Mouse (Mus musculus) forebrain, postnatal 0 days (tissue): ENCODE measurements around the gene Maip1. TPM values are rescaled to one million over a fixed set of nuclear protein-coding genes. Genes with fewer than 3 reads are reported as not detected.
A peak's percentile ranks its signal among the peaks of the same experiment; 100 is the strongest.

Source experiments
- ATAC-seq: fragments of 200-750 bp; cut with Nextera tagmentation; 2 replicates; pipeline ENCODE4 v1.8.0; 2017; ENCODE audit warnings: mild to moderate bottlenecking, moderate library complexity
- DNase-seq: peaks from one replicate; pipeline ENCODE4 v3.0.0-alpha.2; 2015
- H3K27ac ChIP-seq: fragments of 300-500 bp; sonication (generic); 2 replicates; pipeline ENCODE4 v1.5.1; 2014; ENCODE audit warnings: low read depth, mild to moderate bottlenecking, antibody characterized with exemption, low read length, moderate library complexity, mixed read lengths
- H3K27me3 ChIP-seq: fragments of 300-500 bp; sonication (generic); 2 replicates; pipeline ENCODE4 v1.6.1; 2014; ENCODE audit warnings: mild to moderate bottlenecking, low read length, mixed read lengths; ENCODE audit not compliant: insufficient read depth
- H3K36me3 ChIP-seq: fragments of 300-500 bp; sonication (generic); 2 replicates; pipeline ENCODE4 v1.6.1; 2014; ENCODE audit warnings: mild to moderate bottlenecking, moderate library complexity; ENCODE audit not compliant: insufficient read depth
- H3K4me1 ChIP-seq: fragments of 300-500 bp; sonication (generic); 2 replicates; pipeline ENCODE4 v1.6.1; 2014; ENCODE audit warnings: antibody characterized with exemption; ENCODE audit not compliant: insufficient read depth
- H3K4me2 ChIP-seq: fragments of 300-500 bp; sonication (generic); 2 replicates; pipeline ENCODE4 v1.6.1; 2014; ENCODE audit warnings: low read depth, mild to moderate bottlenecking, moderate library complexity
- H3K4me3 ChIP-seq: fragments of 300-500 bp; sonication (generic); 2 replicates; pipeline ENCODE4 v1.5.1; 2014; ENCODE audit warnings: low read depth, low read length, mixed read lengths
- H3K9ac ChIP-seq: fragments of 300-500 bp; sonication (generic); 2 replicates; pipeline ENCODE4 v1.6.1; 2014; ENCODE audit warnings: mild to moderate bottlenecking
- H3K9me3 ChIP-seq: fragments of 300-500 bp; sonication (generic); 2 replicates; pipeline ENCODE4 v1.6.1; 2016; ENCODE audit warnings: low read length
- CTCF ChIP-seq: sonication (generic); IDR thresholded peaks from 2 replicates; pipeline ENCODE4 v1.5.1; 2016; ENCODE audit warnings: antibody characterized with exemption, control low read depth, low read depth
- WGBS: fragments of 180-500 bp; shearing (Covaris S2); extraction: QIAGEN DNeasy Blood & Tissue Kit; methylation state at CpG from one replicate; pipeline ENCODE4 v1.1.7; 2014; 5-methylcytosine and 5-hydroxymethylcytosine counted together
- polyA plus RNA-seq: library from polyadenylated mRNA; unstranded; fragments of >200 nt; fragmentation: Nextera tagmentation; extraction: Ambion mirVana; gene quantifications from 2 replicates; pipeline ENCODE4 v1.2.1, GENCODE M21; 2015
- total RNA-seq: library from RNA; depleted of rRNA; stranded (reverse); fragments of >200 nt; gene quantifications from 2 replicates; pipeline ENCODE4 v1.2.3, GENCODE M21; 2014

Gene Maip1
- total and polyA plus RNA-seq, 2 experiments from 2014 or later, result 14.4 to 19.9 TPM

GRCm38 (mm10) chr1:57394051-57394450, 12.1 kb upstream of the Maip1 start:
- ATAC-seq (no peak), DNase-seq (peak; percentile 82)
- H3K4me3 ChIP-seq, result no peak overlapping the region
- H3K27me3 ChIP-seq, result no peaks in the 10 kb centered on the region
- H3K9ac ChIP-seq, result no peak overlapping the region
- 55% methylated on average over 3 of the region's 3 CpGs for WGBS
- no peaks in the 10 kb centered on the region; the same call in 1 of the 2 replicates for H3K4me1 ChIP-seq
- peaks cover 9% of the 10 kb centered on the region for H3K36me3 ChIP-seq
- H3K27ac ChIP-seq, result no peak overlapping the region
- H3K9me3 ChIP-seq, result no peaks in the 10 kb centered on the region
- H3K4me2 ChIP-seq, result no peak overlapping the region
- TF ChIP-seq CTCF, result peak; percentile 85

DNA sequence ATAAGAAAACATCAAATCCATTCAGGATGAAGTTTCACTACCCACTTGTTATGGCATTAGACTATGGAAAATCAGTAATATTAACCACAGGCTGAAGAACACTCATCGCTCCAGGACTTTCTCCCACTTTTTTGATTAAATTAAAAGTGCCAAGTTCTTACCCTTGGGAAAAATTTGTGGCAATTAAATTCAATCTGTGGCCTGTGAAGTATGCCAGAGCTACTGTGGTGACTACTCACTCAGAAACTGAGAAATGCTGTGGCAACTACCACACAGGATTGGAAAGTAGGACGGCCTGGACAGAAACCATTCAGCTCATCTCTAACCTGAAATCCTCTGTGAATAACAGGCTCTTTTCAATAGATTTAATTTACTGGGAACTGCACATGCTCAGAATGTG, 5.8 kb upstream of the Maip1 start:
- Histone ChIP-seq H3K9ac (no peak overlapping the region), H3K36me3 (peaks cover 20% of the 10 kb centered on the region), H3K27me3 (no peaks in the 10 kb centered on the region), H3K4me2 (no peak overlapping the region), H3K27ac (no peak overlapping the region), H3K4me3 (no peak overlapping the region), H3K9me3 (no peaks in the 10 kb centered on the region), H3K4me1 (no peaks in the 10 kb centered on the region)
- DNase-seq (no peak), ATAC-seq (no peak)
- 85% methylated on average over 2 of the region's 2 CpGs for WGBS
- no peak for TF ChIP-seq CTCF

DNA sequence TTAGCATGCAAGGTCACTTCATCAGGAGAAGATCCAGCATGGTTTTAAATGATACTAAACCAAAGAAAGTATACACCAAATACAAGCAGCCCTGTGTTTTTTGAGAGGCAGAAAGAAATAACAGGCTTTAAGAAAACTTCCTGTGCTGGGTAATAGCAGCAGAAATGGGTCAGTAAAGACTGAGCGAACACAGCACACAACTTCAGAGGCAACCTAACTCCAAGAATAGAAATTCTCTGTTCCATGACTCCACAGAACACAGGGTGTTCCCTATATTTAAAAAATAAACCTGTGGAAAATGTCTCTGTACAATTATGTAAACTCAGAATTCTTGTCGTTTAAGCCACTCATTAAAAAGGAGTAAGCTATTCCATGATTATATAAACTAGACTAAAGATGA, 5.3 kb upstream of the Maip1 start:
- ATAC-seq (no peak), DNase-seq (no peak)
- 91% methylated on average over 2 of the region's 2 CpGs for WGBS
- H3K9ac ChIP-seq, result no peak overlapping the region
- H3K4me2 ChIP-seq, result no peak overlapping the region
- no peak for TF ChIP-seq CTCF
- no peaks in the 10 kb centered on the region for H3K9me3 ChIP-seq
- no peaks in the 10 kb centered on the region for H3K27me3 ChIP-seq
- H3K4me3 ChIP-seq, result no peak overlapping the region
- peaks cover 20% of the 10 kb centered on the region for H3K36me3 ChIP-seq
- no peak overlapping the region for H3K27ac ChIP-seq
- H3K4me1 ChIP-seq, result no peaks in the 10 kb centered on the region

- DNase-seq (no peak), ATAC-seq (no peak)
- H3K4me2 ChIP-seq, result no peak overlapping the region
- H3K9ac ChIP-seq, result no peak overlapping the region
- TF ChIP-seq CTCF, result no peak
- H3K4me1 ChIP-seq, result peaks cover under 1% of the 10 kb centered on the region; the same call in 1 of the 2 replicates
- H3K4me3 ChIP-seq, result no peak overlapping the region
- H3K27me3 ChIP-seq, result no peaks in the 10 kb centered on the region
- peaks cover 15% of the 10 kb centered on the region for H3K36me3 ChIP-seq
- WGBS, result 85% methylated on average over 5 of the region's 5 CpGs
- H3K9me3 ChIP-seq, result no peaks in the 10 kb centered on the region
- no peak overlapping the region for H3K27ac ChIP-seq
Measured at GRCm38 (mm10) chr1:57402116-57402515, 4.0 kb upstream of the Maip1 start.

GRCm38 (mm10) chr1:57408994-57409393, 2.9 kb downstream of the Maip1 start:
- Histone ChIP-seq H3K27me3 (no peaks in the 10 kb centered on the region), H3K36me3 (peaks cover 14% of the 10 kb centered on the region), H3K27ac (no peak overlapping the region), H3K9ac (no peak overlapping the region), H3K4me1 (peaks cover 21% of the 10 kb centered on the region), H3K9me3 (no peaks in the 10 kb centered on the region), H3K4me3 (no peak overlapping the region), H3K4me2 (no peak overlapping the region)
- WGBS, result 96% methylated on average over 2 of the region's 2 CpGs
- DNase-seq (no peak), ATAC-seq (no peak)
- no peak for TF ChIP-seq CTCF

- no peak overlapping the region for H3K9ac ChIP-seq
- H3K27me3 ChIP-seq, result no peaks in the 10 kb centered on the region
- no peak overlapping the region for H3K27ac ChIP-seq
- DNase-seq, result no peak
- no peak overlapping the region for H3K4me2 ChIP-seq
- peaks cover 8% of the 10 kb centered on the region for H3K4me1 ChIP-seq
- H3K36me3 ChIP-seq, result peaks cover 34% of the 10 kb centered on the region
- ATAC-seq, result no peak
- no peak for TF ChIP-seq CTCF
- WGBS, result 90% methylated on average over 2 of the region's 2 CpGs
- H3K4me3 ChIP-seq, result no peak overlapping the region
- H3K9me3 ChIP-seq, result no peaks in the 10 kb centered on the region
Measured at GRCm38 (mm10) chr1:57413397-57413796, 7.3 kb downstream of the Maip1 start.

GRCm38 (mm10) chr1:57423696-57424095, 17.6 kb downstream of the Maip1 start:
- Histone ChIP-seq H3K9ac (no peak overlapping the region), H3K27me3 (no peaks in the 10 kb centered on the region), H3K4me1 (peaks cover 4% of the 10 kb centered on the region; the same call in 1 of the 2 replicates), H3K36me3 (no peaks in the 10 kb centered on the region), H3K4me2 (no peak overlapping the region), H3K4me3 (no peak overlapping the region), H3K9me3 (no peaks in the 10 kb centered on the region), H3K27ac (no peak overlapping the region)
- ATAC-seq (peak; percentile 84), DNase-seq (peak; percentile 82)
- TF ChIP-seq CTCF, result peak; percentile 85
- WGBS, result 2% methylated on average over 1 of the region's 1 CpGs
